Mouse (Mus musculus) testis, adult 2 months (tissue): Measurements from ENCODE around the gene Angpt4. TPM values are rescaled to one million over a fixed set of nuclear protein-coding genes. Genes with fewer than 3 reads are reported as not detected.

Experiments
- H3K27ac ChIP-seq: fragments of 200-500 bp; 2 replicates; pipeline ENCODE4 v1.5.1; 2012; ENCODE audit warnings: low read depth, low read length; ENCODE audit not compliant: control insufficient read depth, insufficient read depth
- H3K27me3 ChIP-seq: fragments of 200-500 bp; 2 replicates; pipeline ENCODE4 v1.6.1; 2012; ENCODE audit warnings: mild to moderate bottlenecking, low read length, moderate library complexity; ENCODE audit not compliant: control insufficient read depth, insufficient read depth
- H3K36me3 ChIP-seq: fragments of 200-500 bp; 2 replicates; pipeline ENCODE4 v1.6.1; 2012; ENCODE audit warnings: mild to moderate bottlenecking, low read length; ENCODE audit not compliant: control insufficient read depth, insufficient read depth
- H3K4me1 ChIP-seq: fragments of 200-500 bp; 2 replicates; pipeline ENCODE4 v1.6.1; 2012; ENCODE audit warnings: low read length; ENCODE audit not compliant: control insufficient read depth, insufficient read depth
- H3K4me3 ChIP-seq: fragments of 200-500 bp; 2 replicates; pipeline ENCODE4 v1.5.1; 2012; ENCODE audit warnings: low read depth, mild to moderate bottlenecking, low read length, moderate library complexity, mixed read lengths; ENCODE audit not compliant: control insufficient read depth
- CTCF ChIP-seq: fragments of 200-500 bp; IDR thresholded peaks from 2 replicates; pipeline ENCODE4 v1.5.1; 2012; ENCODE audit warnings: low read depth, mild to moderate bottlenecking, inconsistent platforms, low read length, moderate library complexity; ENCODE audit not compliant: control insufficient read depth, insufficient read depth, insufficient replicate concordance
- POLR2A ChIP-seq: fragments of 200-500 bp; IDR thresholded peaks from 2 replicates; pipeline ENCODE4 v1.6.1; 2012; ENCODE audit warnings: low read depth, mild to moderate bottlenecking, inconsistent platforms, low read length, moderate library complexity; ENCODE audit not compliant: control insufficient read depth
- polyA plus RNA-seq: library from polyadenylated mRNA; depleted of rRNA; stranded (reverse); fragments of >200 nt; gene quantifications from 2 replicates; pipeline ENCODE4 v1.2.3, GENCODE M21; 2012

Gene Angpt4
- polyA plus RNA-seq, 1 experiment: 2.5 TPM

DNA sequence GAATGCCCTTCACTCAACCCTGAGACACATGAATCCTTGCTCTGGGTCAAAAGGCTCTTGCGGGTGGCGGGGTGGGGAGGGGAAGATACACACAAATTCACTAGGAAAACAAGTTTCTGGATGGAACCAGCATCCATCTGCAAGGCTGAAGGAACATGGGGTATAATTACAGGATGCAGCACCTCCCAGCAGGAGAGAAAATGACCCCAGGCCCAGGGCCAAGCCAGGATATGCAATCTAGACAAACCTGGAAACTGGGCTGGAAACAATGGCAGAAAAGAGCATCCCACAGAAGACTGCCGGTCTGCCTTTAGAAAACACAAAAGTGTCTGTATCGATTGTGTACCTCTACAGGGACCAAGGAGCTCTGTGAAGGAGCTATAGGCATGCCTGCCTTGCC lies 7.1 kb upstream of the Angpt4 start:
- no peak for TF ChIP-seq CTCF
- no peak for TF ChIP-seq POLR2A
- no peaks in the 10 kb centered on the region for H3K27me3 ChIP-seq
- H3K36me3 ChIP-seq: no peaks in the 10 kb centered on the region
- H3K4me1 ChIP-seq: no peaks in the 10 kb centered on the region
- H3K27ac ChIP-seq: no peak overlapping the region
- no peak overlapping the region for H3K4me3 ChIP-seq

DNA sequence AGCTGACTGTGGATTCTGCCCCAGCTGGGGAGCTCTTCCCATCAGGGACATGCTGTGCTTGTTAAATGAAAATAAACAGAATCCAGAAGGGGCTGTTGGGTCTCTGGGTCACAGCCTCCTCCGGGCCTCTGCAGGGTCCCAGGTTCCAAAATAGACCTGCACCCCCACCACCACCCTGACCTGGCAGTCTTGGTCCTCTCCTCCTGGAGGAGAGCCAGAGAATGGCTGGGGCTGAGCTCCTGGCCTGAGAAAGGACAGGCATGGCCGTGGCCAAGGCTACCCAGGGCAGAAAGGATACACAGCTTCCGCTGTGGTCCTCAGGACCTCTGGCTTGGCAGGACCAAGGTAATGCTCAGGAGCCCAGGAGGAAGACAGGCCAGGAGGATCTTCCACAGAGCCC lies 6.4 kb upstream of the Angpt4 start:
- H3K27ac ChIP-seq: no peak overlapping the region
- no peaks in the 10 kb centered on the region for H3K36me3 ChIP-seq
- no peak for TF ChIP-seq CTCF
- no peak for TF ChIP-seq POLR2A
- H3K4me1 ChIP-seq: no peaks in the 10 kb centered on the region
- no peaks in the 10 kb centered on the region for H3K27me3 ChIP-seq
- no peak overlapping the region for H3K4me3 ChIP-seq

- H3K27ac ChIP-seq: no peak overlapping the region
- H3K36me3 ChIP-seq: no peaks in the 10 kb centered on the region
- H3K4me1 ChIP-seq: no peaks in the 10 kb centered on the region
- no peak overlapping the region for H3K4me3 ChIP-seq
- H3K27me3 ChIP-seq: no peaks in the 10 kb centered on the region
- TF ChIP-seq POLR2A (no peak), CTCF (no peak)
Measured at GRCm38 (mm10) chr2:151907020-151907419, 4.0 kb upstream of the Angpt4 start.

GRCm38 (mm10) chr2:151909386-151909785 lies 1.6 kb upstream of the Angpt4 start:
- Histone ChIP-seq H3K4me3 (no peak overlapping the region), H3K27ac (no peak overlapping the region), H3K36me3 (no peaks in the 10 kb centered on the region), H3K4me1 (no peaks in the 10 kb centered on the region), H3K27me3 (no peaks in the 10 kb centered on the region)
- TF ChIP-seq POLR2A: no peak
- TF ChIP-seq CTCF: no peak

- no peaks in the 10 kb centered on the region for H3K36me3 ChIP-seq
- H3K4me1 ChIP-seq: no peaks in the 10 kb centered on the region
- no peaks in the 10 kb centered on the region for H3K27me3 ChIP-seq
- H3K27ac ChIP-seq: peak overlapping the region; percentile 10; the same call in 1 of the 2 replicates
- no peak for TF ChIP-seq POLR2A
- TF ChIP-seq CTCF: no peak
- H3K4me3 ChIP-seq: no peak overlapping the region
Measured at GRCm38 (mm10) chr2:151910498-151910897, 512 bp upstream of the Angpt4 start.

DNA sequence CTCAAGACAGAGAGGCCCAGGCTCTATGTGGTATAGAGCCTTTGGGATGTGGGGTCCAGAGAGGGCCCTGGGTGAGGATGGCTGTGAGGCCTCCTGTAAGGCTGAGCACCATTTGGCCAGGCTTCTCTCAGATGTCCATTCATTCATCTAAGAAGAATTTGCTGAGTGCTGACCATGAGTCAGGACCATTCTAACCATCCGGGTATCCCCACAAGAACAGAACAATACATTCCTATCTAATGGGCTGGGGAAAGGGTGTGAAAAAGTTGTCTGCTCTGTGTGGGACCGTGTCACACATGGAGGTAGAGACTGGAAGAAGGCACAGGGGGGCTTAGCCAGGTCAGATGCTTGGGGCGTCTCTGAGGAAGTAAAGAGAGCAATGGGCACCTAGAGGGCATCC lies 741 bp downstream of the Angpt4 start:
- Histone ChIP-seq H3K4me1 (peaks cover 2% of the 10 kb centered on the region), H3K27me3 (no peaks in the 10 kb centered on the region), H3K36me3 (no peaks in the 10 kb centered on the region), H3K27ac (no peak overlapping the region), H3K4me3 (no peak overlapping the region)
- no peak for TF ChIP-seq CTCF
- TF ChIP-seq POLR2A: no peak

- no peak overlapping the region for H3K4me3 ChIP-seq
Measured at GRCm38 (mm10) chr2:151914120-151914519, 3.1 kb downstream of the Angpt4 start.

DNA sequence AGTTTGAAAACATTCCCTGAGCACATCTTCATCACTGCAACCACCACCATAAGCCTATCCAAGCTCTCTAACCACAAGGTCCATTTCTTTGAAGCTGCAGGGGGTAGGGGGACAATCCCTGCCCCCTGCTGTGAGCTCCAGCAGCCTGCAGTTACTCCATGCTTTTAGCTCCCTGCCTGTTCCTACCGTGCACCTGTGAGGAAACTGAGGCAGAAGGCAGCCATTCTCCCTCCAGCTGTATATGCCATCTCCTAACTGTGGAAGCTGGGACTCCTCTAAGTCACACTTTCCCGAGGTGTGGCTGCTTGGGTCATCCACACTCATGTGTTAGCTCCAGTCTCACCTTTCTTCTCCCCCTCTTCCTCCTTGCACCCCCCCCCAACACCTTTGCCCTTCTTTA lies 4.1 kb downstream of the Angpt4 start:
- peaks cover 2% of the 10 kb centered on the region for H3K4me1 ChIP-seq
- no peak for TF ChIP-seq POLR2A
- TF ChIP-seq CTCF: no peak

More at GRCm38 (mm10) chr2:151914120-151914519, 3.1 kb downstream of the Angpt4 start:
- peaks cover 2% of the 10 kb centered on the region for H3K4me1 ChIP-seq
- no peaks in the 10 kb centered on the region for H3K27me3 ChIP-seq
- no peak overlapping the region for H3K27ac ChIP-seq
- no peaks in the 10 kb centered on the region for H3K36me3 ChIP-seq
- no peak for TF ChIP-seq CTCF
- TF ChIP-seq POLR2A: no peak

More for the DNA sequence above, 4.1 kb downstream of the Angpt4 start:
- no peaks in the 10 kb centered on the region for H3K36me3 ChIP-seq
- no peaks in the 10 kb centered on the region for H3K27me3 ChIP-seq
- H3K27ac ChIP-seq: no peak overlapping the region
- no peak overlapping the region for H3K4me3 ChIP-seq
